Mouse (Mus musculus) limb, embryonic 10.5 days (tissue): ENCODE measurements around the gene Klhl12. TPM values are rescaled to one million over a fixed set of nuclear protein-coding genes. Genes with fewer than 3 reads are reported as not detected.

Experiments used
- DNase-seq: peaks from one replicate; pipeline ENCODE4 v3.0.0-alpha.2; 2017; ENCODE audit warnings: low spot score
- H3K27ac ChIP-seq: fragments of 300-500 bp; sonication (generic); 2 replicates; pipeline ENCODE4 v1.5.1; 2016; ENCODE audit warnings: mild to moderate bottlenecking
- H3K27me3 ChIP-seq: fragments of 300-500 bp; sonication (generic); 2 replicates; pipeline ENCODE4 v1.6.1; 2016; ENCODE audit warnings: low read depth, mild to moderate bottlenecking; ENCODE audit not compliant: poor library complexity, severe bottlenecking
- H3K36me3 ChIP-seq: fragments of 300-500 bp; sonication (generic); 2 replicates; pipeline ENCODE4 v1.6.1; 2016; ENCODE audit warnings: mild to moderate bottlenecking, moderate library complexity
- H3K4me1 ChIP-seq: fragments of 300-500 bp; sonication (generic); 2 replicates; pipeline ENCODE4 v1.6.1; 2016
- H3K4me3 ChIP-seq: fragments of 300-500 bp; sonication (generic); 2 replicates; pipeline ENCODE4 v1.5.1; 2016; ENCODE audit warnings: mild to moderate bottlenecking, moderate library complexity
- H3K9me3 ChIP-seq: fragments of 300-500 bp; sonication (generic); replicated peaks from 2 replicates; pipeline ENCODE4 v1.6.1; 2016; ENCODE audit warnings: mild to moderate bottlenecking
- WGBS: fragments of 180-500 bp; shearing (Covaris S2); methylation state at CpG from one replicate; pipeline ENCODE4 v1.1.7; 2016; 5-methylcytosine and 5-hydroxymethylcytosine counted together
- polyA plus RNA-seq: library from polyadenylated mRNA; unstranded; fragments of >200 nt; fragmentation: Nextera tagmentation; extraction: Ambion mirVana; gene quantifications from 2 replicates; pipeline ENCODE4 v1.2.1, GENCODE M21; 2016

Klhl12 gene
- polyA plus RNA-seq, 1 experiment from 2014 or later: 43.7 TPM

DNA sequence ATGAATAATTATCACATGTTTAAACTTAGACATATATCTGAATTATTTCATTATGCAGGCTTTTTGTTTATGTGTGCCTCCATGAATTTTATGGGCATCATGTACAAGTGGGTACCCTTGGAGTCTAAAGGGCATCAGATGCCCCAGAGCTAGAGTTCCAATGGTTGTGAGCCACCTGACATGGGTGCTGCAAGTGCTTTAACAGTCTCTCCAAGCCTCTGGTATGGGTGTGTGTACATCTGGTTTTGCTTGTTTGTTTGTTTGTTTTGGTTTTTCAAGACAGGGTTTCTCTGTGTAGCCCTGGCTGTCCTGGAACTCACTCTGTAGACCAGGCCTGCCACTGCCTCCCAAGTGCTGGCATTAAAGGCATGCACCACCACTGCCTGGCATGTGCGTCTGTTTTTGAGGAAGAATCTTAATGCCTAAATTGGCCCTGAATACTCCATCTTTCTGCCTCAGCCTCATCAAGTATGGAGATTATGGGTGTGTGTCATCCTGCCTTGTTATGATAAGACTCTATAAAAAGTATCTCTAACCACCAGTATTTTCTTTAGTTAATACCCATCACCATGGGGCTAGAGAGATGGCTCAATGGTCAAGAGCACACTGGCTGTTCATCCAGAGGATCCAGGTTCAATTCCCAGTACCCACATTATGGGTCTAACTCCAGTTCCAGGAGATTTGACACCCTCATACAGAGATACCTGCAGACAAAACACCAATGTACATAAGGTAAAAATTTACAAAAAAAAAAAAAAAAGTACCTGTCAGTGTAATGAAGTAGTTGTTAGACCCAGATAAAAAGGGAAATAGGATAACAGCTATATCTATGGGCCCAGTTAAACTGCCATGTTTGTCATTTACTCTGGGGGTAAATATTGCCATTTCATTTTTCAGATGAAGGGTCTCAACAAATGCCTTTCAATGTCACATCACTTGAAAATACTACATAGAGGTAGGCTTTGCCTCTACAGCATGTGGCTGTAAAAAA is 5.3 kb downstream of the Klhl12 start:
- no peak for DNase-seq
- no peak overlapping the region for H3K4me3 ChIP-seq
- H3K27me3 ChIP-seq: no peaks in the 10 kb centered on the region
- 100% methylated on average over 1 of the region's 1 CpGs for WGBS
- peaks cover 69% of the 10 kb centered on the region for H3K36me3 ChIP-seq
- no peaks in the 10 kb centered on the region for H3K9me3 ChIP-seq
- no peak overlapping the region for H3K27ac ChIP-seq
- H3K4me1 ChIP-seq: peaks cover 8% of the 10 kb centered on the region

GRCm38 (mm10) chr1:134484623-134485022 is 29.3 kb downstream of the Klhl12 start:
- Histone ChIP-seq H3K36me3 (peaks cover 85% of the 10 kb centered on the region), H3K9me3 (no peaks in the 10 kb centered on the region), H3K4me1 (no peaks in the 10 kb centered on the region), H3K4me3 (no peak overlapping the region), H3K27me3 (no peaks in the 10 kb centered on the region), H3K27ac (no peak overlapping the region)
- 93% methylated on average over 2 of the region's 2 CpGs for WGBS
- DNase-seq: no peak

DNA sequence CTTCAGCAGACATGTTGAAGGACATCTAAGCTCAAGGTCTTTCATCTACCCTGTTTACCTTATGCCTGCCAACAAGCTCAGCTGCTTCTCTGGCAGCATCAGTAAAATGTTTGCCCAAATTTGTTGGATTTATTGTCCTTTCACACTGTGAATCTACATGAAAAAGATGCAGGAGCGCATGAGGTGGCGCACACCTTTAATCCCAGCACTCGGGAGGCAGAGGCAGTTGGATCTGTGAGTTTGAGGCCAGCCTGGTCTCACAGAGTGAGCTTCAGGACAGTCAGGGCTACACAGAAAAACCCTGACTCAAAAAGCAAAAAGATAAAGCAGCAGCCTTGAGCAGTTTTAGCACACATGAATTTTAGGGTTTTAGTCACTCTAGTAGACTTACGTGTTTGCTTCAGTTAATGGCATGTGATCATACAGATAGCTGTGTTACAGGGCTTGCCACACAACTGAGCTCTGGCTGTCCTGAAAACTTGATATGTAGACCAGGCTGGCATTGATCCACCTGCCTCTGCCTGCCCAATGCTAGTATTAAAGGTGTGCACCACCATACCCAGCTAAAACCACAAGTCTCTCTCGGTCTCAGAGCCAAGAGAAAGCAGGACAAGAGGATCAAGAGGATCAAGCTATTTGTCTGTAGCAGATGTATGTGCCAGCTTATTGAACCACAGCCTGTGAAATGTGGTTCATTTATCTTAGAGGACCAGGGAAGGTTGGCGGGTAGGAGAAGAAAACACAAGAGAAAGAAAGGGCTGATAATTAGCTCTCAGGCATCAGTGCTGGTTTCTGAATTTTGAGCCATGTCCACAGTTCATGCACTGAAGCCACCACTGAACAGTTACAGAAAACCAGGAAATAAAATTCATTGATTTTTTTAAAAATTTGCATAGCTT is 35.8 kb downstream of the Klhl12 start:
- Histone ChIP-seq H3K27me3 (no peaks in the 10 kb centered on the region), H3K4me1 (peaks cover 18% of the 10 kb centered on the region), H3K9me3 (no peaks in the 10 kb centered on the region), H3K27ac (no peak overlapping the region), H3K4me3 (no peak overlapping the region), H3K36me3 (peaks cover 50% of the 10 kb centered on the region)
- no peak for DNase-seq
- WGBS: 91% methylated on average over 6 of the region's 6 CpGs

DNA sequence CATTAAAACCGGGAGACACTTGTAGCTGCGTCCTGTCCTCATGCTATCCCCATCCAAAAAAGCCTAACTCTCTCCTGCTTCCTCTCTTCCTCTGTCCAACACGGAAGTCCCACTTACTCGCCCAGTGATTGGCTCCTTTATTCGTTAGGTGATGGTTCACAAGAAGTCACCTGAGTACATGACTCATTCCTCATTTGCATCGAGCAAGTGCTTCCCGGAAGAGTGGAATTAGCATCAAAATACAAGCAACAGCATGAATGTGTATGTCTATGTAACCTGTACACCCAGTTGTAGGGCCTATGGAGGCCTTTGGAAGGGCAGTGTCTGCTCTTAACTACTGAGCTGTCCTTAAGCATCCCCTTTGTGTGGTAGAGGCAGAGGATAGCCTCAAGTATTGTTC is 36.9 kb downstream of the Klhl12 start:
- Histone ChIP-seq H3K4me1 (peaks cover 19% of the 10 kb centered on the region), H3K27me3 (no peaks in the 10 kb centered on the region), H3K9me3 (no peaks in the 10 kb centered on the region), H3K27ac (no peak overlapping the region), H3K36me3 (peaks cover 45% of the 10 kb centered on the region), H3K4me3 (no peak overlapping the region)
- WGBS: 78% methylated on average over 7 of the region's 7 CpGs
- DNase-seq: no peak

DNA sequence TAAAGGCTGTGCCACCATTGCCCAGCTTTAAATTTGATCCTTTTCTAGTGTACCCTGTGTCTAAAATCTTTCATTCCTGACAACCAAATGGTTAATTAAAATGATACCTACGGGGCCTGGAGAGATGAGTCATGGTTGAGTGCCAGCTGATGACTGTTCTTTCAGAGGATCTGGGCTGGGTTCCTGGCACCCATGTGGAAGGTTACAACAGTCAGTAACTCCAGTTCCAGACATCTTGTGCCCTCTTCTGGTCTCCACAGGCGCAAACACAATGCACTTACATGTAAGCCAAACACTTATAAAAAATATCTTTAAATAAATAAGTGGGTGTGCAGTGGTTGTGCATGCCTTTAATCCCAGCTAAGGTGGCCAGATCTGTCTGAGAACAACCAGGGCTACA is 38.2 kb downstream of the Klhl12 start:
- peaks cover 19% of the 10 kb centered on the region for H3K4me1 ChIP-seq
- no peaks in the 10 kb centered on the region for H3K9me3 ChIP-seq
- DNase-seq: no peak
- 90% methylated on average over 2 of the region's 2 CpGs for WGBS
- H3K27me3 ChIP-seq: no peaks in the 10 kb centered on the region
- H3K27ac ChIP-seq: no peak overlapping the region
- H3K4me3 ChIP-seq: no peak overlapping the region
- peaks cover 38% of the 10 kb centered on the region for H3K36me3 ChIP-seq

- peaks cover 19% of the 10 kb centered on the region for H3K4me1 ChIP-seq
- WGBS: 32% methylated on average over 5 of the region's 5 CpGs
- no peaks in the 10 kb centered on the region for H3K9me3 ChIP-seq
- H3K27ac ChIP-seq: peak overlapping the region; percentile 92
- H3K27me3 ChIP-seq: no peaks in the 10 kb centered on the region
- peak overlapping the region; percentile 80 for H3K4me3 ChIP-seq
- DNase-seq: no peak
- peaks cover 38% of the 10 kb centered on the region for H3K36me3 ChIP-seq
Measured at GRCm38 (mm10) chr1:134493956-134494355, 38.6 kb downstream of the Klhl12 start.

GRCm38 (mm10) chr1:134494428-134495215 is 39.3 kb downstream of the Klhl12 start, which contains the start of gene Rabif:
TSS of gene Rabif (plus strand) at chr1:134494648.
- Histone ChIP-seq H3K4me3 (peak within 1 kb of the TSS; percentile 80), H3K4me1 (peaks cover 19% of the 10 kb centered on the region), H3K9me3 (no peaks in the 10 kb centered on the region), H3K36me3 (peaks cover 32% of the 10 kb centered on the region), H3K27ac (peak within 1 kb of the TSS; percentile 92), H3K27me3 (no peaks in the 10 kb centered on the region)
- peak; percentile 99 for DNase-seq
- WGBS: under 1% methylated on average over 58 of the region's 58 CpGs

DNA sequence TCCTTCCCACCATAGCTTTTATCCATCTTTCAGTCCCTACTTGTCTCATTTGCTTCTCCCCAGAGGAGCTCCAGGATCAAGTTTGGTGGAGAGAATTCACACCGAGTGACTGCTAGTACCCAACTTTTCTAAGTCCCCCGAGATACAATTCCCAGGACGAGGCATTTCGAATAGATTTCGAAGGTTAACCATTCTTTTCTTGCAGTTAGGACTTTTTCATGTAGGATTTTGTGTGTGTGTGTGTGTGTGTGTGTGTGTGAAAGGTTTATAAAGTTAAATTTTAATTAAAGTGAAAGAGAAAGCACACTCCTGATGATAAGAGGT is 39.8 kb downstream of the Klhl12 start:
- Histone ChIP-seq H3K27ac (peak overlapping the region; percentile 92), H3K27me3 (no peaks in the 10 kb centered on the region), H3K4me1 (peaks cover 19% of the 10 kb centered on the region), H3K36me3 (peaks cover 30% of the 10 kb centered on the region), H3K9me3 (no peaks in the 10 kb centered on the region), H3K4me3 (peak overlapping the region; percentile 80)
- 22% methylated on average over 5 of the region's 5 CpGs for WGBS
- no peak for DNase-seq

DNA sequence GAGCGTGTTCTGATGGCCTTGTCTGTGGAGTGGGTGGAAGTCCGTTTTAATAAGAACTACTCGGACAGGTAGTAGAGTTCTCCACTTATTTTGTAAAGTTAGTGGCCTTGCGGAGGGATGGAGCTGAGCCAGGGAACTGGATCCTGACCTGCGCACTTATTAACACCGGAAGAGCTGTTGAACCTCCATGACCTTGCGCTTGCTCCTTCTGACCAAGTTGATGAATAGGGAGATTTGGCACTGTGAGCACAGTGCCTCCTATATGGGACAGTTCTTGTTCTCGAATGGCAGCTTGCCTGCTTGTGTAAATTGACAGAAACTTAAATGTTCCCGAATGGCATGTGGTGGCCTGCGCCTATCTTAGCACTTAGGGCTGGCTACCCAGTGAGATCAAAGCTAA is 40.7 kb downstream of the Klhl12 start:
- Histone ChIP-seq H3K36me3 (peaks cover 31% of the 10 kb centered on the region), H3K27ac (no peak overlapping the region), H3K4me3 (peak overlapping the region; percentile 80; the same call in 1 of the 2 replicates), H3K27me3 (no peaks in the 10 kb centered on the region), H3K9me3 (no peaks in the 10 kb centered on the region), H3K4me1 (peaks cover 19% of the 10 kb centered on the region)
- 86% methylated on average over 10 of the region's 10 CpGs for whole genome bisulfite sequencing
- no peak for DNase-seq

DNA sequence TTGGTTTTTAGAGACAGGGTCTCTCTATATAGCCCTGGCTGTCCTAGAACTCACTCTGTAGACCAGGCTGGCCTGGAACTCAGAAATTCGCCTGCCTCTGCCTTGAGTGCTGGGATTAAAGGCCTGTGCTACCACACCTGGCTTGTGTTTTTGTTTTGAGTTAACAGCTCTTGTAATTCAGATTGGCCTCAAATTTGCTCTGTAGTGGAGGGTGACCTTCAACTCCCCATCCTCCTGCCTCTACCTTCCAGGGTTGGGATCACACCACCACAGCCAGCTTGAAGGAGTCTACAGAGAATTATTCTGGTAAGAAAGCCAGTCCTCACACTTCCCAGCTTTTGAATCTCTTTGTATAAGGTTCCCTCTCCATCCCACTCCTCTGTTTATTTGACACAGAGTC is 45.6 kb downstream of the Klhl12 start:
- Histone ChIP-seq H3K9me3 (no peaks in the 10 kb centered on the region), H3K36me3 (peaks cover 58% of the 10 kb centered on the region), H3K4me1 (peaks cover 4% of the 10 kb centered on the region), H3K27ac (no peak overlapping the region), H3K4me3 (no peak overlapping the region), H3K27me3 (no peaks in the 10 kb centered on the region)
- 100% methylated on average over 1 of the region's 1 CpGs for WGBS
- no peak for DNase-seq

GRCm38 (mm10) chr1:134506201-134506600 is 50.9 kb downstream of the Klhl12 start:
- Histone ChIP-seq H3K4me3 (no peak overlapping the region), H3K4me1 (0 out of 2 replicates have a peak, but pooled peaks cover 2% of the 10 kb centered on the region), H3K9me3 (no peaks in the 10 kb centered on the region), H3K36me3 (peaks cover 59% of the 10 kb centered on the region), H3K27me3 (peaks cover 2% of the 10 kb centered on the region; the same call in 1 of the 2 replicates), H3K27ac (no peak overlapping the region)
- WGBS: 89% methylated on average over 8 of the region's 8 CpGs
- DNase-seq: no peak

GRCm38 (mm10) chr1:134510018-134510417 is 54.7 kb downstream of the Klhl12 start:
- H3K9me3 ChIP-seq: no peaks in the 10 kb centered on the region
- no peak for DNase-seq
- H3K4me3 ChIP-seq: no peak overlapping the region
- H3K27me3 ChIP-seq: peaks cover 39% of the 10 kb centered on the region
- peaks cover 39% of the 10 kb centered on the region for H3K36me3 ChIP-seq
- WGBS: 44% methylated on average over 7 of the region's 7 CpGs
- peaks cover 10% of the 10 kb centered on the region for H3K4me1 ChIP-seq
- H3K27ac ChIP-seq: no peak overlapping the region
